Mouse (Mus musculus): Measurements from ENCODE around the gene Tmcc2. TPM values are rescaled to one million over a fixed set of nuclear protein-coding genes. Genes with fewer than 3 reads are reported as not detected.

Tmcc2 gene
- 9.8 and 10.7 TPM in 2 replicates for polyA plus RNA-seq (2015; fragmentation: Nextera tagmentation; extraction: Ambion mirVana)

DNA sequence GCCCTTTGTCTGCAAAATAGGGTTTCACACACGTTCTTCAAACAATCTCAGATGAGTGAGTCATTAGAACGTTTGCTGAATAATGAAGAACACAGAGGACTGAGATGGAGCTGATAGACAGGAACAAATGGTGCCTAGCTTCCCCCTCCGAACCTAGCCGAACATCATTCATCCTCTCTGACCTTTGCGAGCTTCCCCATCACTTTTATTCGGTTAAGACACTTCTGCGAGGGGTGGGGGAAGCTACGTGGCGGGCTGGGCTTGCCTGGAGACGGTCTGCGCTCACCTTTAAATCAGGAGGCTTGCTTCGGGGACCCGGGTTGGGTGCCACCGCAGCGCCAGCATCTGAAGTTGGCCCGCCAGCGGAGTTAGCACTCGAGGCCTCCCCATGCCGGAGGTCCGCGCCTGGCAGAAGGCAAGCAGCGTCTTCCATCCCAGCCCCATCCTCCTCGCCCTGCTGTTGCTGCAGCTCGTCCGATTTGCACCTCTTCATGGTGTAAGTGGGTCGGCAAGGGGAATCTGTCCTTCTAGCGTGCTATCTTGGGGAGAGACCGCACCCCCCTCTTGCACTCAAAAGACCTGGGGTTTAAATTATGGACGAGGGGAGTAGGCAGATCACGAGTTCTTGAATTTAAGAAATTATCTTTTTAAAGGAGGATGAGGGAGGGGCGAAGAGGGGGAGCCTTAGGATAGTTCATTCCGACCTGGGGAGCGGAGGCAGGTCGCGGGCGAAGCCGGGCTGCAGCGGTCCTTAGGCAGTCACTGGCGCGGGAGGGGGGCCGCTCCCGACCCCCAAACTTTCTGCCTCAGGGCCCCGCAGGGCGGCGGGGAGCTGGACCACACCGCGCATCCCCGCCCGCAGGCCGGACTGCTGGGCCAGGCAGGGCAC, at the start of gene Tmcc2:
Tmcc2 (minus strand) TSS at position 591 of the 889 bp plus-strand sequence.
- WGBS: under 1% methylated on average over 50 of the region's 50 CpGs
- H3K4me2 ChIP-seq (replicated peaks): peak within 1 kb of the TSS; percentile 93
- no peaks in the 10 kb centered on the region for H3K9me3 ChIP-seq (replicated peaks)
- peaks cover 45% of the 10 kb centered on the region for H3K4me1 ChIP-seq
- no peaks in the 10 kb centered on the region for H3K36me3 ChIP-seq
- peak within 1 kb of the TSS; percentile 78 for H3K9ac ChIP-seq
- peak; percentile 55 for ATAC-seq (ENCODE audit: insufficient number of reproducible peaks, low FRiP score, low TSS enrichment, low read depth)
- peak within 1 kb of the TSS; percentile 78 for H3K4me3 ChIP-seq (replicated peaks)
- peak within 1 kb of the TSS; percentile 82 for H3K27ac ChIP-seq (replicated peaks)
- no peaks in the 10 kb centered on the region for H3K27me3 ChIP-seq

DNA sequence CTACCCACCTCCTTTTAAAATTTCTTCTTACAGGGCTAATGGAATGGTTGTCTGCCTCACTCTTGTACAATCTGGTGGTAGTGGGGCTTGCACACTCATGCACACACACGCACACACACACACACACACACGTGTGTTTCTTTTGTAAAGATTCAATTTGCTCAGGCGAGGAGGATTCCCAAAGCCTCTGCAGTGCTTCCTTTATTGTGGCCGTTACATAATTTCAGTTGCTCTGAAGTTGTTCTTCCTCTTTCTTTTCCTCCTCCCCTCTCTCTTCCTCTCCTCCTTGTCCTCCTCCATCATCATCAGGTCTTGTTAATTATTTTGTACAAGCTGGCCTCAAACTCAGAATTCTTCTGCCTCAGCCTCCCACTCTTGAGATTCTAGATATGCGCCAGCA, 46.3 kb upstream of the Tmcc2 start:
- Histone ChIP-seq H3K9ac (no peak overlapping the region), H3K9me3 (replicated peaks) (no peaks in the 10 kb centered on the region), H3K4me2 (replicated peaks) (no peak overlapping the region), H3K36me3 (peaks cover 47% of the 10 kb centered on the region), H3K4me1 (0 out of 2 replicates have a peak, but pooled peaks cover 4% of the 10 kb centered on the region), H3K4me3 (replicated peaks) (no peak overlapping the region), H3K27ac (replicated peaks) (no peak overlapping the region), H3K27me3 (no peaks in the 10 kb centered on the region)
- ATAC-seq (ENCODE audit: insufficient number of reproducible peaks, low FRiP score, low TSS enrichment, low read depth): no peak
- WGBS: 82% methylated on average over 5 of the region's 5 CpGs

DNA sequence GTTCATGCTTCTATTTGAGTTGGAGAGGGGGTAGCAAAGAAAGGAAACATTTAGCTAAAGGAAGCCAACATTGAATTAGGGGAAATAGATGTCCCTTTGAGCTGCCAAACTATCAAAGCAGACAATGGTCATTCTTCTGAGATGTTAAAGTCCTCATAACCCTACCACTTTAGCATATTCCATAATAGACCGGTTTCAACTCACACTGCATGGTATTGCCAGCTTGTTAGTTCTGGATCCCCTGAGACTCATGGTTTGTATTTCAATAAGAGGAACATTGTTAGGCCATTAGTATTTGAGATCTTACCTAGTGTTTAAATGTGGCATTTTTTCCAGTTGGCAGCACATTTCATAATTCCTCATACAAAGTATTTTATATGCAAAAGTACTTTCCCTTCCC, 45.9 kb upstream of the Tmcc2 start:
- WGBS: 69% methylated on average over 1 of the region's 1 CpGs
- H3K9me3 ChIP-seq (replicated peaks): no peaks in the 10 kb centered on the region
- H3K4me3 ChIP-seq (replicated peaks): no peak overlapping the region
- no peak overlapping the region for H3K9ac ChIP-seq
- H3K27me3 ChIP-seq: no peaks in the 10 kb centered on the region
- peaks cover 43% of the 10 kb centered on the region for H3K36me3 ChIP-seq
- H3K27ac ChIP-seq (replicated peaks): no peak overlapping the region
- no peak overlapping the region for H3K4me2 ChIP-seq (replicated peaks)
- H3K4me1 ChIP-seq: peaks cover 5% of the 10 kb centered on the region; the same call in 1 of the 2 replicates
- ATAC-seq (ENCODE audit: insufficient number of reproducible peaks, low FRiP score, low TSS enrichment, low read depth): peak; percentile 24; the same call in 1 of the 2 replicates

DNA sequence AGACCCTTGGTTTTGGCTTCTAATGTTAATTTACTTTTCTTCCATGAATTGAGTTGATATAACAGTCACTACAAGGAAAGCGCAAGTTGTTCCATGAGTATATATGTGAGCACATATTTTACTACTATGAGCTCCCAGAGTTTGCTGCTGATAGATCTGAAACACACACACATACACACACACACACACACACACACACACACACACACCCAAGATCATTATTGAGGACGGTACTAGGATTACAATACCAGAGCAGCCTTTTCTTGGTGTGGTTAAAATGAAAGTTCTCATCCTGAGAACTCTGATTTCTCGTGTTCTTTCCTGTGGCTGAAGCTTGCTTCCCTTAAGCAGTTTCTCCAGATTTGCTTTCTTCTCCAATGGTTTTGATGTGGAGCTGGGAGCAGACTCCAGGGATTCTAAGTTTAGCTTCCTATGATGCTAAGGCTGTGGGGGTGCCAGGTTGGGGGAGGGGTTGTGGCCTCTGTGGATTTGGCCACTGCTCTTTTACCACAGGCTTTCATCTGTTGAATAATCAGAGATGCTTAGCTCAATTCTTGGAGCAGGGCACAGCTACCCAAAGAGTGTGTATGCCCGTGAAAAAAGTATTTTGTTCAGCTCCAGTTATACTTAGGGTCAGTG, 45.4 kb upstream of the Tmcc2 start:
- H3K4me3 ChIP-seq (replicated peaks): no peak overlapping the region
- no peaks in the 10 kb centered on the region for H3K9me3 ChIP-seq (replicated peaks)
- peak; percentile 67 for ATAC-seq (ENCODE audit: insufficient number of reproducible peaks, low FRiP score, low TSS enrichment, low read depth)
- H3K36me3 ChIP-seq: peaks cover 38% of the 10 kb centered on the region
- no peak overlapping the region for H3K9ac ChIP-seq
- no peaks in the 10 kb centered on the region for H3K27me3 ChIP-seq
- 64% methylated on average over 4 of the region's 4 CpGs for WGBS
- peaks cover 11% of the 10 kb centered on the region for H3K4me1 ChIP-seq
- H3K27ac ChIP-seq (replicated peaks): no peak overlapping the region
- no peak overlapping the region for H3K4me2 ChIP-seq (replicated peaks)

DNA sequence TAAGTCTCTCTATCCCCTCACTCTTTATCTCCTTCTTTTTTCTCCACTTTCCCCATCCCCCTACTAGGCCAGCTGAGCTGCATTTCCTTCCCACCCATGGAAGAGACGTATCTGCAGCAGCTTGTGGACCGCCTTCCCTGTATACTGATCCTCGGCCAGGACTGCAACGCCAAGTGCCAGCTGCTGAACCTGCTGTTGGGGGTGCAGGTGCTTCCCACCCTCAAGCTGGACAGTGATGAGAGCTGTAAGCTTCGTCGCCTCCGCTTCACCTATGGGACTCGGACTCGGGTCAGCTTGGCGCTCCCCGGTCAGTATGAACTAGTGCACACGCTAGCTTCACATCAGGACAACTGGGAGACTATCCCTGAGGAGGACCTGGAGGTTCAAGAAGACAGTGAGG, 43.0 kb upstream of the Tmcc2 start:
- ATAC-seq (ENCODE audit: insufficient number of reproducible peaks, low FRiP score, low TSS enrichment, low read depth): no peak
- H3K9ac ChIP-seq: no peak overlapping the region
- WGBS: 89% methylated on average over 12 of the region's 12 CpGs
- no peaks in the 10 kb centered on the region for H3K9me3 ChIP-seq (replicated peaks)
- no peak overlapping the region for H3K4me3 ChIP-seq (replicated peaks)
- peaks cover 22% of the 10 kb centered on the region for H3K4me1 ChIP-seq
- peaks cover 17% of the 10 kb centered on the region for H3K36me3 ChIP-seq
- no peak overlapping the region for H3K27ac ChIP-seq (replicated peaks)
- H3K4me2 ChIP-seq (replicated peaks): no peak overlapping the region
- H3K27me3 ChIP-seq: no peaks in the 10 kb centered on the region

DNA sequence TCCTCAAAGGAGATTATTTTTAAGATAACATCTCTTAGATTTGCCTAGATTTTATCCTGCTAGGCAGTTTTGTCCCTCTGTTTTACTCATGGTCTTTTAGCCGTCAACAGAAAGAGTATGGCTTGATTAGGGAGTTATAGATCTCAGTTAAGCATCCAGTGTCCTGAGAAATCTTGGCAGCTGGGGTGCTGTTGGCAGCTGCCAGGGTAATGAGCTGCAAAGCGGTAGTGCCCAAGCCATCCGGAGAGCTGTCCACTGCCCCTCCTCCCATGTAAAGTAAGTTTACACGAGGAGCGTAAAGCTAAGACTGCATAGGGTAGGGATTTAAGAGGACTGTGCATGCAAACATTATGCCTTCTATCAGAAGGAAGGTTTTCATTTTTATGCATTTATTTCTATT, 42.3 kb upstream of the Tmcc2 start:
- H3K27ac ChIP-seq (replicated peaks): no peak overlapping the region
- H3K27me3 ChIP-seq: no peaks in the 10 kb centered on the region
- H3K4me2 ChIP-seq (replicated peaks): no peak overlapping the region
- no peaks in the 10 kb centered on the region for H3K9me3 ChIP-seq (replicated peaks)
- no peak for ATAC-seq (ENCODE audit: insufficient number of reproducible peaks, low FRiP score, low TSS enrichment, low read depth)
- H3K36me3 ChIP-seq: peaks cover 17% of the 10 kb centered on the region
- no peak overlapping the region for H3K9ac ChIP-seq
- H3K4me1 ChIP-seq: peaks cover 22% of the 10 kb centered on the region
- H3K4me3 ChIP-seq (replicated peaks): no peak overlapping the region
- 62% methylated on average over 5 of the region's 5 CpGs for WGBS

DNA sequence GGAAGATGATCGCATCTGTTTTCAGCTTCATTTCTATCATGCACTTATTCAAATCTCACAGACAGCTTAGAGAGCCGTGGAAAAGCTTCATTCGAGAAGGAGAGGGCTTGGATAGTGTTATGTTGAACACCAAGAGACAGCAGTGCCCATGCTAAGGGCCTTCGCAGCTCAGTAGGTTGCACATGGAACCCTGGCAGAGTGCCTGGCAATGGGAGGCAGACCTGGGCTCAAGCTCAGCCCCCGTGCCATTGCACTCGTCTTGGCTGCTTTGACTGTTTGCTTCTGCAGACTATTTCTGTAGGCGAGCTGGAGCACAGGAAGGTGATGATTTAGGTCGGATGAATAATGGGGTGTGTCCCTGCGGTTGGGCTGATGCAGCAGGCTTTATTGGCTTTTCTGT, 40.6 kb upstream of the Tmcc2 start:
- Histone ChIP-seq H3K4me2 (replicated peaks) (no peak overlapping the region), H3K4me3 (replicated peaks) (no peak overlapping the region), H3K9me3 (replicated peaks) (no peaks in the 10 kb centered on the region), H3K9ac (no peak overlapping the region), H3K36me3 (peaks cover 10% of the 10 kb centered on the region; the same call in 1 of the 2 replicates), H3K27ac (replicated peaks) (no peak overlapping the region), H3K4me1 (peaks cover 19% of the 10 kb centered on the region), H3K27me3 (no peaks in the 10 kb centered on the region)
- no peak for ATAC-seq (ENCODE audit: insufficient number of reproducible peaks, low FRiP score, low TSS enrichment, low read depth)
- 55% methylated on average over 9 of the region's 9 CpGs for WGBS

DNA sequence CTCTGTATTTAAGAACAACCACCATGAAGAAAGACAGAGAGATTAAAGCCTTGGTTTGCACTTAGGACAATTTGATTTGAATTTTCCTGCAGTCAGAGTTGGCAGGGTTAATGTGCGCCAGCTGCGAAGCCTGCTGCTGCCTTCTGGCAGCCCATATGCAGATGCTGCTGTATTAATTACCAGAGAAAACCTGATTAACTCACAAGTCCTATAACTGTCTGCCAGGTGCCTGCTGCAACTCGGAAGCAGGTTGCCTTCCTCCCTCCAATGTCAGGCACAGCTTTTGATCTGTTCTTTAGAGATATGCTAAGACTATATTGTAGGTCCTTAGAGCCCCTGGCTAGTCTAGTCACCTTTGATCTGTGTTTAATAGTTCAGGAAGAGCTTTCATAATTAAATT, 39.7 kb upstream of the Tmcc2 start:
- Histone ChIP-seq H3K27me3 (no peaks in the 10 kb centered on the region), H3K9ac (no peak overlapping the region), H3K4me1 (peaks cover 18% of the 10 kb centered on the region), H3K4me2 (replicated peaks) (no peak overlapping the region), H3K9me3 (replicated peaks) (no peaks in the 10 kb centered on the region), H3K36me3 (peaks cover 10% of the 10 kb centered on the region; the same call in 1 of the 2 replicates), H3K27ac (replicated peaks) (no peak overlapping the region), H3K4me3 (replicated peaks) (no peak overlapping the region)
- WGBS: 31% methylated on average over 3 of the region's 3 CpGs
- no peak for ATAC-seq (ENCODE audit: insufficient number of reproducible peaks, low FRiP score, low TSS enrichment, low read depth)

DNA sequence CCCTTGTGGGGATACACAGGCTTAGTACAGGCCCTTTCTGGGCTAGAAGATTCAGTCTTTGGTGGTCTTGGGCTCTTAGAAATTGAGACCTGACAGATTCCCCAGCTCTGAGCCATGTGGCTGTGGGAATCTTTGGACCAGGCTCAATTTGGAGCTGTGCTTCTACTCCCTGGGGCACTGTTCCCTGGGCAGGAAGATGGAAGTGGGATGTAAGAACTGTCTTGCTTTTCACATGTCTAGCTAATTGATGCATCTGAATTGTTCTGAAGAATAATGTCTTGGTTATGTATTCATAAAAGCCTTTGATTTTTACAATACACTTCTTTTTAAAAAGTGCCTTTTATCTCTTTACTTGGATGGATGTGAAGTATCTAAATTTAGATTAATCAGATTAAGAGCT, 34.5 kb upstream of the Tmcc2 start:
- Histone ChIP-seq H3K27me3 (no peaks in the 10 kb centered on the region), H3K27ac (replicated peaks) (no peak overlapping the region), H3K4me1 (peaks cover 8% of the 10 kb centered on the region), H3K4me3 (replicated peaks) (no peak overlapping the region), H3K9me3 (replicated peaks) (no peaks in the 10 kb centered on the region), H3K4me2 (replicated peaks) (no peak overlapping the region), H3K36me3 (no peaks in the 10 kb centered on the region), H3K9ac (no peak overlapping the region)
- no peak for ATAC-seq (ENCODE audit: insufficient number of reproducible peaks, low FRiP score, low TSS enrichment, low read depth)

DNA sequence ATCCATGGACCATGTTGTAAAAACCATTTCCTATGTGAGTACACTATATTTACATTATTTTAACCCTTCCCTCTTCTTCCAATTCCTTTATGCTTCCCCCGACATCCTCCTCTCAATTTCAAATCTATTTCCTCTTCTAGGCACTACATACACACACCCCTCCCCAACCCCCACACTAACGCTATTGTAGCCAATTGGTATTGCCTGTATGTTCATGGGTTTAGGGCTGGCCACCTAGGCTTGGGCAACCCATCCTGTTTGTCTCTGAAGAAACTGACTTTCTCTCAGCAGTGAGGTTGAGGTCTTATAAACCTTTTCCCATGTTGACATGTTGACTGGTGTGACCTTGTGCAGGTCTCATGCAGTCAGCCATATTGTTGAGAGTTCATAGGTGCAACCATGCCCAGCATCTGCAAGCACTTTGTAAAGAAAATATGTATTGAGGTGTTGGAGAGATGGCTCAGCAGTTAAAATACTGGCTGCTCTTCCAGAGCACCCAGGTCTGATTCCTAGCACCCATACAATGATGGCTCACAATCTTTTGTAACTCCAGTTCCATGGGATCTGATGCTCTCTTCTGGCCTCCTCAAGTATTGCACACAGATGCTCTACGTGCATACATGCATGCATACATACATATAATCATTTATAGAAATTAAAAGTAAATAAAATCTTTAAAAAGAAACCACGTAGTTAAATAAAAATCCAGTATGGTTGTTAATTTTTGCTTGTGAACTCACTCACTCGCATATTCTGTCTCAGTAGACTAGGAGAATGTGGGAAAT, 32.0 kb upstream of the Tmcc2 start:
- Histone ChIP-seq H3K9me3 (replicated peaks) (no peaks in the 10 kb centered on the region), H3K27me3 (no peaks in the 10 kb centered on the region), H3K4me3 (replicated peaks) (no peak overlapping the region), H3K27ac (replicated peaks) (no peak overlapping the region), H3K4me1 (peaks cover 20% of the 10 kb centered on the region), H3K36me3 (no peaks in the 10 kb centered on the region), H3K9ac (no peak overlapping the region), H3K4me2 (replicated peaks) (no peak overlapping the region)
- 93% methylated on average over 5 of the region's 5 CpGs for WGBS
- no peak for ATAC-seq (ENCODE audit: insufficient number of reproducible peaks, low FRiP score, low TSS enrichment, low read depth)

DNA sequence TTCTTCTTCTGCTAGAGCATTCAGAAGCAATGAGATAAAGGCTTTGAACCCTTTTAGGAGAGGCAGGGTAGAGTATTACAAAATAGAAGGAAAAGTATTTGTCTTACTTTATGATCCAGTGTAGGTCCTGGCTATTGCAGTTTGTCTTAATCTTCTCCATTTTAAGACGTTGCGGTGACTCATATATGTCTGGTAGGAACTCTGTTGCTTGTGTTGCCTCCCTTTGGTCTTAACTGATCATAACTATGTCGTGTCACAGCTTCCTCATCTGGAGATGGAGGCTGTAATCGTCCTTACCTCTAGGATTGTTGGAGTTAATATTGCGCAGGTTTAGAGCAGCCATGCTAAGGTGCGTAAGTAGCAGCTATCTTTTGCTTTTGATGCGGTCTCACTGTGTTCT, 29.6 kb upstream of the Tmcc2 start:
- no peak overlapping the region for H3K4me2 ChIP-seq (replicated peaks)

More for the DNA sequence above, 29.6 kb upstream of the Tmcc2 start:
- Histone ChIP-seq H3K4me3 (replicated peaks) (no peak overlapping the region), H3K9ac (no peak overlapping the region), H3K9me3 (replicated peaks) (no peaks in the 10 kb centered on the region), H3K4me1 (peaks cover 20% of the 10 kb centered on the region), H3K27ac (replicated peaks) (no peak overlapping the region), H3K36me3 (no peaks in the 10 kb centered on the region), H3K27me3 (no peaks in the 10 kb centered on the region)
- WGBS: 85% methylated on average over 7 of the region's 7 CpGs
- no peak for ATAC-seq (ENCODE audit: insufficient number of reproducible peaks, low FRiP score, low TSS enrichment, low read depth)

All from embryonic facial prominence, embryonic 15.5 days (tissue).